Mouse (Mus musculus) kidney, postnatal 10 days (tissue): ENCODE measurements around the gene Zfp672.

Experiments
- DNase-seq: peaks from one replicate; pipeline ENCODE4 v3.0.0; 2021; ENCODE audit warnings: mixed read lengths

Gene Zfp672

DNA sequence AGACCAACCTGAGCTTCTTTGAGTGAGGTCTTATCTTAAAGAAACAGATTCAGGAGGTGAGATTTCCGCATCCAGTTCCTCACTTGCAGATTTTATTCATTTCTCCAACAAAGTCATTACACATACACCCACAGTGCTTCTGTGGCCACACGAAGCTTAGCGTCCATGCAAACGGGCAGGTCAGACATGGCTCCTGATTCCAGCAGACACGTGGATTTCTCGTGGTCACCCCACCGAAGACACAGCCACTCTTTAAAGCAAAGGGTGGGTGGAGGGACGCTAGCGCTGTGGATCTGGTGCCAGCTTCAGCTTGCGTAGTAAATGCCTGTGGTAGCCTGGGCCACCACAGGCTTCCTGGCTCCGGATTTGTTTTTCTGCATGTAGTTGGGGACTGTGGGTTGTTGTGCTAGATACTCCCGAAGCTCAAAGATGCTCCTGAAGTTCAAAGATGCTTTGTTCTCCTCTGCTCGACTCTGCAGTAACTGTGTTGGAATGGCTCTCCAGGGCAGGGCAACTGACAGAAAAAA, 48.1 kb downstream of the Zfp672 start:
- DNase-seq: no peak

GRCm38 (mm10) chr11:58275756-58276155, 54.4 kb downstream of the Zfp672 start:
- no peak for DNase-seq

- no peak for DNase-seq
Observed at GRCm38 (mm10) chr11:58274572-58274971, 55.6 kb downstream of the Zfp672 start, which contains the start of gene 4930438A08Rik. Gene 4930438A08Rik (plus strand): TSS chr11:58274799.

DNA sequence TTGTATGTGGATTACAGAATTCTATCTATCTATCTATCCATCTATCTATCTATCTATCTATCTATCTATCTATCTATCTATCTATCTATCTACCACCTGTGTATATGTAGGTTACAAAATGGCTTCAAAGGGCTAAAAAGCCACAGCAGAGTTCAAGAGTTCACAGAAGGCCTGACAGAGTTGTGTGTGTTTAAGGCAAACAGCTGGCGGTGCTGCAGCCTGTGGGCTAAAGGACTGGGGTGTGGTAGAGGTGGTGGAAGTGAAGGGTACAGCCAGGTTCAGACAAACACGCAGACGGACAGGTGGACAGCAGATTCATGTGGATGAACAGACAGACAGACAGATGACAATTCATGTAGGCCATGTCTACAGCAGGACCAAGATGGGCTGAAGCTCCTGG, 61.9 kb downstream of the Zfp672 start:
- DNase-seq: no peak
